Mouse (Mus musculus): ENCODE results near the gene Dhx57.

DNA sequence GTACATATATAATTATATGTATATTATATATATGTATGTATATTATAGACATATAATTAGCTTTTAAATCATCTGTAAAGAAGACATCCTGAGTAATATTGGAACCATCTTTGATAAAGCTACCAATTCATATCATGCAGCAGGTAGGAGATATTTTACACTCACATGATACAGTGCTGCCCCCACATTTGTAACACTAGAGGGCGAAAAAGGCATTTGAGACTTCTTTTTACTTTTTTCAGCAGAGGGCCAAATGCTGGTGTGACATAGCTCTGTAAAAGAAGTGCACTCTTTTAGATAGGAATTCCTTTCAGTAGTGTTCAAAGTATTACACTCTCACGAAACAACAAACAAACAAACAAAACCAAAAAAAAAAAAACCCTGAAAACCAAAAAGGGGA is 872 bp upstream of the Dhx57 start:
- TF ChIP-seq CTCF (IDR thresholded peaks at IDR 0.05; ENCODE audit: control insufficient read depth, insufficient read depth, low read length) (no peak), POLR2A (IDR thresholded peaks at IDR 0.05; ENCODE audit: borderline replicate concordance, control insufficient read depth, low read depth, low read length) (no peak)

All from bone marrow, adult 2 months (tissue).